Mouse (Mus musculus): ENCODE data around the gene Zscan21.

- TF ChIP-seq POLR2A (IDR thresholded peaks at IDR 0.05; ENCODE audit: low read depth, low read length) = no peak
- TF ChIP-seq CTCF (conservative IDR thresholded peaks at IDR 0.05; ENCODE audit: insufficient read depth, insufficient read length, low read depth, low read length) = no peak
These were observed 46.9 kb downstream of the Zscan21 start for GRCm38 (mm10) chr5:138163610-138164009.

Measured in kidney, adult 2 months (tissue).